Mouse (Mus musculus) embryonic fibroblast, embryonic 13.5 days (primary cell): Measurements from ENCODE around the gene Bmpr1b.

Experiments used
- CTCF ChIP-seq: IDR thresholded peaks from 2 replicates; pipeline ENCODE4 v1.5.1; 2011; ENCODE audit warnings: mild to moderate bottlenecking, control low read depth, low read length, moderate library complexity, borderline replicate concordance; ENCODE audit not compliant: insufficient read depth
- POLR2A ChIP-seq: IDR thresholded peaks from 2 replicates; pipeline ENCODE4 v1.6.1; 2011; ENCODE audit warnings: low read depth, mild to moderate bottlenecking, control low read depth, low read length, moderate library complexity

DNA sequence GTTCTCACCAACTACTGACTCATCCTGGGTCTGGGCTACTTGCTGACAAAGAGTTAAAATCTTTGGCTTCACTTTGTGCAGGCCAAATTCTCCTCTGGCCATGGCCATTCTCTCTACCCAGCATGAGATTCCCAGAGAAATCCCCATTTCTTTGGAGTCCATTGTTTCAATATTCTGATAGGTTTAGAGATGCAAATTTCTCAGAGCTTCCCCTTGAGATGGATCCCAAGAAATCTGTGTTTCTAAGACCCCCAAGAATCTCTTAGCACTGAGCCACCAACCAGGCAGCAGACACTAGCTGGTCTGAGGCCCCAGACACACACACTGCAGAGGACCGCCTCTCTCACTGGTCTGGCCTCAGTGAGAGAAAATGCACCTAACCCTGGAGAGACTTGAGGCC is 320.0 kb downstream of the Bmpr1b start:
- TF ChIP-seq POLR2A (no peak), CTCF (no peak)
